Mouse (Mus musculus) left cerebral cortex, adult 8-10 months (tissue): ENCODE data around the gene Nt5e. TPM values are rescaled to one million over a fixed set of nuclear protein-coding genes. Genes with fewer than 3 reads are reported as not detected.
A peak's percentile ranks its signal among the peaks of the same experiment; 100 is the strongest.

Experiments
- DNase-seq, 2 experiments: peaks; one replicate each; pipeline ENCODE4 v3.0.0; 2022; ENCODE audit warnings: low spot score in 2 of 2
- total RNA-seq, 4 experiments: library from RNA; stranded (reverse); gene quantifications; 2 replicates each; pipeline ENCODE4 v1.2.4; 2022

Nt5e gene
- total RNA-seq, 4 experiments from 2014 or later = 4.7 to 6.5 (median 5.6) TPM

DNA sequence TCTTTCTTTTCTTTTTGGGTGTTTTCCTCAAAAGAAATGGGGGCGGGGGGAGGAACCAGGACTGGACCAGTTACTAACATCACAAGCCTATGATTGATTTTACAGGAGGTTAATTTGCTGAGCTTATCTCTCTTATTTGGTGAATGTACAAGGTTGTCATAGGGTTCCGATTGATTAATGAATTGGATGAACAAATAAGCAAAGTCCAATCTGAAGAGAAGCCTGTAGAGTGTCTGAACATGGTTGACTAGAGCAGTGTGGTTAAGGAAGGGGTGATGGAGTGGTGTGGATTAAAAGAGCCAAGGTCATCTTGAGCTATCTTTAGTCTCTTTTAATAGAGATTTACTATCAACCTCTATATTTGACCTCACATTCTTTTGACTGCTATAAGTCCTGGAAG is 17.4 kb downstream of the Nt5e start:
- DNase-seq = no peak

DNA sequence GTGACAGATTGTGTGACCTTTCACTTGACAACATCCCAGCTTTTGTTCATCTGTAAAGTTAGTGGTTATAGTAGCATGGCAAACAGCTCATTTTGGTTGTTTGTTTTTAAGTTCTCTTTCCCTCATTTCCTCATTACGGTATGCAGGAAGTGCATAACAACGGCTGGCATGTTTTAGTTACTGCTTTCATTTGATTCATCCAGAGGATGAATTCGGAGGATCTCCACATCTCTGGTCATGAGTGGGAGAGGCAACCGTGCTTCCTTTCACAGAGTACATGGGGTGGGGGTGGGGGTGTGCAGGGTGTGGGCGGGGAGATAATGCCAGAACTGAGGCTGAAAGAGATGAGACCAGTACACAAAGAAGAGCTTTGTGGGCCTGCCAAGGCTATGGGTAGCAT is 19.9 kb downstream of the Nt5e start:
- no peak for DNase-seq

GRCm38 (mm10) chr9:88348623-88349022 is 21.6 kb downstream of the Nt5e start:
- no peak for DNase-seq

- no peak for DNase-seq
Measured at GRCm38 (mm10) chr9:88350317-88350716, 23.3 kb downstream of the Nt5e start.

GRCm38 (mm10) chr9:88351163-88351562 is 24.2 kb downstream of the Nt5e start:
- DNase-seq = no peak

DNA sequence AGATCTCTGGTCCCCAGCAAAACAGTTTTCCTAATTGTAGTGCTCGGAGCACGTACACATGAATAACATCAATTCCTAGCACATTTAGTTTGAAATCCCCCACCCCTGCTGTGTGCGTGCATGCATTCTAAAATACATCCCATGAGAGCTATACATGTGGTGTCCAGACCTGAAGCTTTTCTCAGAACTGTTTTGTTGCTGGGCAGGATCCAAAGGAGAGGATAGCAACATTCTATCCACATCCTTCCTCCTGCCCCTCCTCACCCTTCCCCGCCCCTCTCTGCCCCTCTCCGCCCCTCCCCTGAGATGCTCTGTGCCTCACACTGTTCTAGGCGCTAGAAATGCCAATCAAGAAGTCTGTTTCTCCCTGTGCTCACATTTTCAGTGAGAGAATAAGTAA is 25.7 kb downstream of the Nt5e start:
- DNase-seq = no peak

- no peak for DNase-seq
Measured at GRCm38 (mm10) chr9:88353459-88353858, 26.5 kb downstream of the Nt5e start.

GRCm38 (mm10) chr9:88357173-88357572 is 30.2 kb downstream of the Nt5e start:
- DNase-seq = no peak

GRCm38 (mm10) chr9:88359140-88359539 is 32.1 kb downstream of the Nt5e start:
- no peak for DNase-seq

- no peak for DNase-seq
Measured at GRCm38 (mm10) chr9:88361211-88361909, 34.4 kb downstream of the Nt5e start.

- no peak for DNase-seq
Measured at GRCm38 (mm10) chr9:88362055-88362850, 35.3 kb downstream of the Nt5e start.

GRCm38 (mm10) chr9:88363102-88363501 is 36.1 kb downstream of the Nt5e start:
- DNase-seq = no peak

- DNase-seq = no peak
Measured at GRCm38 (mm10) chr9:88366308-88366707, 39.3 kb downstream of the Nt5e start.

DNA sequence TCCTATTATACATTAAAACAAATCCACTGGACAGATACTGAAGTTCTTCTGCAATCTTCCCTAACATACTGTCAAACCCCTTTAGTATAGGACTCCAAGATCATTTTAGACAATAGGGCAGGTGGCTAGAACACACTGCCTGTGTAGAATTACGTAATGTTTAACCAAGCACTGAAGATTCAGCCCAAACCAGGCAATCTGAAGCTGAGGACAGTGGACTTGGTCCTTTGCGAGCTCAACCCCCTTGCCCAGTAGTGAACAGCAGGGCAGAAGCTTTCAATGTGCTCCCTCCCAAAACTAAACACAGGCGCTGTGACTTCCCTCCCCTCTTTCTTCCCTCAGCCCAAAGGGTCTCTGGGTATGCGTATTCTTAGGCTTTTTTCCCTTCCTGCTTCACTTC is 39.8 kb downstream of the Nt5e start:
- DNase-seq = no peak

DNA sequence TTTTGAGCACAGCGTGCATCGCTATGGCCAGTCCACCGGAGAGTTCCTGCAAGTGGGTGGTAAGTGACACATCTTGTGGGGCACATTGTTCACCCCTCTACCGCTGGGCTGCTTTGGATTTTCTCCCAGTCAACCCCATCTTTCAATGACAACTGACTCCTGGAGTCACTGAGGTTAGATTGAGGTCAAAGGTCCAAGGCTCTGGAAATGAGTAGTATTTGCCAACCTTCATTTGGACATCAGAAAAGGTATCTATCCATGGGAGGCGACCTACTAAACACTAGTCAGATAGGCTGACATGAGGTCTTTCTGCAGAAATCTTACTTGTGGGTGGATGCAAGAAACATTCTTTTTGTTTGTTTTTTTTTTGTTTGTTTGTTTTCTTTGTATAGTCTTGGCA is 40.3 kb downstream of the Nt5e start:
- peak in 1 of 2 experiments; percentile 3 for DNase-seq

DNA sequence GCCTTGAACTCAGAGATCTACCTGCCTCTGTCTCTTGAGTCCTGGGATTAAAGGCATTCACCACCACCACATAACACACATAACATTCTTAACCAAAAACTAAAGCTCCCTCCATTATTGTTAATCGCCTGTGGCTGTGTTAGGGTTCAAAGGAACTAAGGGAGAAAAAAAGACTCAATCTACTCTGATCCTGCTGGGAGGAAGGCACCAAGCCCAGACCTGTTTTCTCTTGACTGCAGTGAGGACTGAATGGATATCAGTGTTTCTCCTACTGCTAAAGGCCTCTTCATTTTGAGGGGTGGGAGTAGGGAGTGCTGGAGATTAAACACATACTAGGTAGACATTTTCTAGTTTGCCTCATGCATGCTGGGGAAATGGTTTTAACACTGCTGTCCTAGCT is 40.8 kb downstream of the Nt5e start:
- no peak for DNase-seq

DNA sequence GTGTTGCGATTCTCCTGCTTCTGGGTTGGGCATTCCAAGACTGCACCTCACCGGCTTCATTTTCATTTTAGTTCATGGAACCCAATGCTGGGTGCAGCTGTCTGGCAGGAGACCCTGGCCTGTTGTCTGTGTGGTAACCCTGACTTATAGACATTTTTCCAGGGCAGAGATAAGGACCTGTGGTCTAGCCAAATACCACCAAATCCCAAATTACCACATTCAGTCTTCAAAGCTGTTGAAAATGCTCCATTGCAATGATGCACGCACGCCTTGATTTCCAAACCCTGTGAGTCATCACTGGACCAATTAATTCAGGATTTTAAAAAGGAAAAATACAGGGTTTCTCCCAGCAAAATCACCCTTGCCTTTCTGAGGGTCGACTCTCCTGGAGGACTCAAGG is 41.5 kb downstream of the Nt5e start:
- DNase-seq = peak in 1 of 2 experiments; percentile 2

DNA sequence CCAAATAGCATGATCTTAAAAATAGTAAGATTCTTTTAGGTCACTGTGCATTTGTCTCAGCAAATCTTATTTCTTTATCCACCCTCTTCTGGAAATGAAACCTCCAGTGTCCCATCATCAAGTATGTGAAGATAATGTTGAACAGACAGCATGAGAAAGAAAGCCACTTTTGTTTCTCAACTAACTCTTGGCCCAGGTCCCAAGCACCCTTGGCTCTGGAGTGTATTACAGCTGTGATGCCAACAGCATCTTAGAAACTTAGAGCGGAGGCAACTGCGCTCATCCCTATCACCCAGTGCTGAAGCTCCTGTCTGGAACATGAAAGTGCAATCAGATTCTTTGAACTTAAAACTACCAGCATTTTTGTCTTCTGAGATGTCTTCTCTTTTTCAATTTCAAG is 42.7 kb downstream of the Nt5e start:
- DNase-seq = peak in 1 of 2 experiments; percentile 3

GRCm38 (mm10) chr9:88371201-88371600 is 44.2 kb downstream of the Nt5e start:
- no peak for DNase-seq

DNA sequence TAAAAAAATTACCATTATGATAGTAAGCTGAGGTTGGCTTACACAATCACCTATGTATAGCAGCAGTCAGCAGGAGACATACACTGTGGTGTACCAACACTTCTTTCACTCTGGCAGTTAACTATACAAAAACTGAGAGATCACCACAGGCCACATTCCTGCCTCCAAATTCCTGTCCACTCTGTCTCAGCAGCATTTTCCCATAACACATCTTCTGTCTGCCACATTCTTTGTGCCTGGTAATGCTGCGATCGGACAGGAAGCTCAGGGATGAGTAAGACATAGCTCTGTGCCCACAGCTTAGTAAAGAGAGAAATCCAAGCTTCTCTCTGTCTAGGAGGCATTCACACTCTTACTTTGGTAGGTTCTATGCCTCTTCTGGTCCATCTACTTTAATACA is 46.0 kb downstream of the Nt5e start:
- peak in 1 of 2 experiments; percentile 1 for DNase-seq

GRCm38 (mm10) chr9:88377483-88377882 is 50.5 kb downstream of the Nt5e start:
- DNase-seq = no peak

DNA sequence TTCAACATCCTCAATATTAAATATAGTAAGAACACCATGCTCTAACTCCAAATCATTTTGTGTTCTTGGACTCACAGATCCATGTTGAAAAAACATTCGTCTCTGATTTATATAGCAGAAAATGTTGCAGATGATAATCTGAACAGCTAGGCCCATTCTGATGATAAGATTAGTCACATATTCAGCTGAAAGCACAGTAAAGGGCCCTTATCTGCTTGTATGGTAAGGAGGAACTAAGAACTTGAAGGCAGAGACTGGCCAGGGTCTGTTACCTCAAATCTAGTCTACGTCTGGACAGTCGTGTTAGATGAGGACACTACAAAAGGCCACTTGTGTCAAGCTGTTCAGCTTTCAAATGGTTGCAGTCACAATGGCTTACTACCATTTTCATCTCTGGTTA is 52.1 kb downstream of the Nt5e start:
- no peak for DNase-seq

- no peak for DNase-seq
Measured at GRCm38 (mm10) chr9:88380076-88380475, 53.1 kb downstream of the Nt5e start.
